Mouse (Mus musculus) T-helper 17 cell (primary cell): ENCODE measurements around the gene Pnmal2.

ENCODE experiments used
- in situ Hi-C, 2 experiments: fragments of 300-600 bp; cut with MboI, MseI; formaldehyde crosslinking; loops; 1 replicate in 1 of 2; 2 replicates in 1 of 2; pipeline ENCODE4 v1.15.1; 2025; ENCODE audit warnings: high pct_unique_total_duplicates in 2 of 2

Gene Pnmal2

GRCm38 (mm10) chr7:16971160-16971559 is 26.7 kb downstream of the Pnmal2 start:
- in situ Hi-C loops, result no loop called here

GRCm38 (mm10) chr7:16974018-16974417 is 29.5 kb downstream of the Pnmal2 start:
- in situ Hi-C loops, result no loop called here

DNA sequence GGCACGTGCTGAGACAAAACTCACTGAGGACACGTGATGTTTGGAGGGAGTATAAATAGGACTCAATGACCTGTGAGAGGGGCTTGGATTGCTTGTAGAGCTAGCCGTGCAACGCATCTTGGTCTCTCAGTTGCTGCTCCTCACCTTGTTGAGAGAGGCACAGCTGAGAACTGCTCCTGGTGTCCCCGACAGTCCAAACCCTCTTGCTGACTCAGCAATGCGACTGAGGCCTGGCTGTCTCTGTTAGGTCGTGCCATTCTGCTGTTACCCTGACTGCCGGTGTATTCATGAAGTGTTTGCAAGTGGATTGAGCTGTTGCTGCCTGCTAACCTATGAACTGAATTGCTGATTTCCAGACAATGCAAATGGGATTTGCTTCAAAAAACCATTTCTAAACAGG is 31.8 kb downstream of the Pnmal2 start:
- in situ Hi-C loops, result no loop called here

- in situ Hi-C loops, result no loop called here
These were observed 33.7 kb downstream of the Pnmal2 start for GRCm38 (mm10) chr7:16978173-16978572.

- in situ Hi-C loops, result no loop called here
These were observed 34.1 kb downstream of the Pnmal2 start for GRCm38 (mm10) chr7:16978593-16978992.

GRCm38 (mm10) chr7:16980348-16980747 is 35.9 kb downstream of the Pnmal2 start:
- in situ Hi-C loops, result no loop called here

DNA sequence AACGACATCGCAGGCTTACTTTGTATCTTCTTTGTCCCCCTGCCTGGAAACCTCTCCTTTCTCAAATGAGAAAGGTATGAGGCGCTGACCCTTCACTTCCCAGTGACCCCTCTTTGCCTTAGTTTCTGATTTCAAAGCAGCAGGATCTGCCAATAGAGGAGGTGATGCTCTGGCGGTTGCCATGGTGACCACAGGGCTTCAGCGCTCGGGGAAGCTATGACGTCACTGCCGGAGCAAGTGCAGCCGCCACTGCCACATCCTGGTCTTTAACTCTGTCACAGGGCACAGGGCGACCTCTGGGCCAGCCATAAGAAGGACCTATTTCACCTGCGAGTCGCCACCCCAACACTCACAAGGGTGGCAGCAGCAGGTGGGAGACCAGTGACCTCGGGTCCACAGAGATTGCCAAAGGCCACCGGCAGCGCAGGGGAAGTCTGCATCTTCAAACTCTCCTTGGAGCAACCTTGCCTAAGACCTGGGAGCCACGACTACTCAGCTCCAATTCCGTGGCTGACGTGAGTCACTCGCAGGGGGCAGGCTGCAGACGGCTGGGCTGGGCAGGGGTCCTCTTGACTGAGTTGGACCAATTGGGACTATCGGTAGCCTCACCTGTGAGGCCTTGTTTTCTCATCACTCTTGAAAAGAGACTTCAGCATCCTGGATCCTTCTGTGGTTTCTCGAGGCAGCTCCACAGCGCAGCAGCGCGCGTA is 38.5 kb downstream of the Pnmal2 start, which contains the start of gene Gm42372:
TSS of gene Gm42372 (plus strand) at position 228 of the 710 bp plus-strand sequence.
- in situ Hi-C loops, result no loop called here

DNA sequence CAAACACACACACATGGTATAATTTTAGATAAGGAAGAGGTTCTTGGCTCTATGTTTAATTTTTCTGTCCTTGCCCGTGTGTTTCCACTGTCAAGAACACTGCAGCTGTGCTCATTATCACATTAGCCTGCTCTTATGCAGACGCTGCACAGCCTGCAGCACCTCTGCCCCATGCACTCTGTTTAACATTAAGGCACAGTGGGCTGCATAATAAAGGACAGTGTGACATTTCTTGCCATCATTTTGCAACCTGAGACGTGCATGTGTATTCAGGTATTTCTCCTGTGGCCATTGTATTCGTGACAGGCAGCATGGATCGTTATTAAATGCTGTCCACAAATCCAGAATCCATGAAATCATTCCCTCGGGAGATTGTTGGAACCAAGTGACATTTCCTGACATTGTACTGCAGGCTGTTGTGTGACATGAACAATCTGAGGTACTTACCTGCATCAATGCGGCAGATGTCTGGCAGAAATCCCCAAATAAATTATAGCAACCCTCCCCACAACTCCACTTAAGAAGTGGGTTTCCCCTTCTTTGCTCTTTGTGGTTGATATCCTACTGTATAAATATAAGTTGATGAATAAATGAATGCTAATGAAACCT is 43.2 kb downstream of the Pnmal2 start:
- in situ Hi-C loops, result no loop called here

GRCm38 (mm10) chr7:16988405-16988804 is 43.9 kb downstream of the Pnmal2 start:
- in situ Hi-C loops, result no loop called here

- in situ Hi-C loops, result loop anchor here in 1 of 2 experiments (10.0 kb wide), 1 partner anchor 45 kb away; the partner anchor contains the start of gene Pnmal2
These were observed 45.7 kb downstream of the Pnmal2 start for GRCm38 (mm10) chr7:16990006-16990744.

GRCm38 (mm10) chr7:16991681-16992450 is 47.4 kb downstream of the Pnmal2 start:
- in situ Hi-C loops, result loop anchor here in 1 of 2 experiments (10.0 kb wide), 1 partner anchor 47 kb away; the partner anchor contains the start of gene Pnmal2

GRCm38 (mm10) chr7:16992451-16992807 is 47.9 kb downstream of the Pnmal2 start, which contains the start of gene Ccdc8:
Ccdc8 (plus strand) TSS chr7:16992708.
- in situ Hi-C loops, result loop anchor here in 1 of 2 experiments (10.0 kb wide), 1 partner anchor 48 kb away; the partner anchor contains the start of gene Pnmal2

DNA sequence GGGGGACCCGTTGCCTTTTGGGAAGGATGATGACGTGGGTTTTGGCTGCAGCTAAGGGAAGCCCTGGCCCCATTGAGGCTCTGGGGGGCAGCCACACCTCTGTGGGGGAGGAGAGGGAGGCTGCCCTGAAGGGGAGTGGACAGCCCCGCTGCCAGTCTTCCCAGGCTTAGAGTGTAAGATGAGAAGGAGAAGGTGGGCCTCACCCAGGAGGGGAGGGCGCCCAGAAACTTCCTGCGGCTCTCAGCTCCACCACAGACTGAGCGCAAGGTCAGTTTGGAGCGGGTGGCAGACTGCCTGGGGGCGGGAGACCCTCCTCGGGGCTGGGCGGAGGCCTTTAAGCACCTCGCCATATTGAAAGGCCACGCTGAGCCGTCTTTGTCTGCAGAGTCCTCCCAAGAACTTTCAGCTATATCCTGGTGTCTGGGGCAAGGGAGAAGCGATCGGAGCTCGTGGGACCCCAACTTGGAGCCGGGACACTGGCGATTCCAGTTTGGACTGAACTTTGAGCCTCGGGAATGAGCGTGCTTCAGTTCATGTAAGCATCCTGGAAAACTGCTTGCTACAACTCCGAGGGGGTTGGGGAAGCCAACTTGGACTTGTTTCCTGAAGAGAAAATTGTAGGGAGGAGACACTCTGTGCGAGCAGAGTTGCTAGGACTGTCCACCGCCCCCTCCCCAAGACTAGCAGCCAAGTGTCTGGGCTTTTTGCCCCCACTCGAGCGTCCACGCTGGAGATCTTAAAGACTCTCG is 49.3 kb downstream of the Pnmal2 start:
- in situ Hi-C loops, result loop anchor here in 1 of 2 experiments (10.0 kb wide), 1 partner anchor 49 kb away; the partner anchor contains the start of gene Pnmal2

GRCm38 (mm10) chr7:16994400-16994799 is 49.9 kb downstream of the Pnmal2 start:
- in situ Hi-C loops, result loop anchor here in 1 of 2 experiments (10.0 kb wide), 1 partner anchor 50 kb away; the partner anchor contains the start of gene Pnmal2

DNA sequence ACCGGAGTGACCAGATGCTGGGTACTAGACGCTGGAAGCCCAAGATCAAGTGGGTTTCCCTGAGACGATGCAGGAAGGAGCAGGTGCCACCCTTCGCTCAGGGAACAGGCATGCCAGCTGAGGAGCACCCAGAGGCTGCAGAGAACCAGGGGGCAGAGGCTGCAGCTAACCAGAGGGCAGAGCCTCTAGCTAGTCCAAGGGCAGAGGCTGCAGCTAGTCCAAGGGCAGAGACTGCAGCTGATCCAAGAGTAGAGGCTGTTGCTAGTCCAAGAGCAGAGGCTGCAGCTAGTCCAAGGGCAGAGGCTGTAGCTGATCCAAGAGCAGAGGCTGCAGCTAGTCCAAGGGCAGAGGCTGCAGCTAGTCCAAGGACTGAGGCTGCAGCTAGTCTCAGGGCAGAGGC is 50.9 kb downstream of the Pnmal2 start:
- in situ Hi-C loops, result loop anchor here (5.0 to 10.0 kb wide), 2 partner anchors 43 to 51 kb away; partner anchors contain the start of gene Pnmal2 (in 1 of the 2)
